Mouse (Mus musculus) ES-E14 (cell line): ENCODE measurements at regions not wholly inside any gene's neighbourhood (a gene's known extent, or its start where the extent isn't known, plus 50 kb on each side); places are given as distances from the start of the nearest gene placed in this dataset.

Experiments
- HCFC1 ChIP-seq: IDR thresholded peaks from 2 replicates; pipeline ENCODE4 v1.6.1; 2012; ENCODE audit warnings: low read length, inconsistent platforms, borderline replicate concordance; ENCODE audit not compliant: insufficient read depth
- ZNF384 ChIP-seq: IDR thresholded peaks from 2 replicates; pipeline ENCODE4 v1.6.1; 2012; ENCODE audit warnings: low read depth, low read length, inconsistent platforms

DNA sequence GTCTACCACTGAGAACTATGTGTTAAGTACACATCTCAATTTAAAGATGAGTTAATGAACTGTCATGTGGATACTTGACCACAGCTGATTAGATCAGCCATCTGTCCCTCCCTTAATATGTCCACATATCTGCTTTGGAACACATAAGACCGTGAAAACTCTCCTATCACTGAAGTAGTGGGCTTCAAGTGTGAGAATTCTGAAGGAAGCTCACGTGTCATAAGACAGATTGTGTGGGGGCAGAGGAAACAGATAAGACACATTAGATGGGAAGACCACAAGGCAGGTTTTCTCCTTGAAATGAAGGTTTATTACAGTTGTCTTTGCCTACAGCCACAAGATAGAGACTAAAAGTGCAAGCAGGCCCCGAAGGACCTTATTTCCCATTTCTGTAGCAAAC lies 451.0 kb upstream of the Gcfc2 start:
- TF ChIP-seq ZNF384 (no peak), HCFC1 (no peak)
